Mouse (Mus musculus): ENCODE measurements around the gene Apaf1. TPM values are rescaled to one million over a fixed set of nuclear protein-coding genes. Genes with fewer than 3 reads are reported as not detected.

Apaf1 gene
- polyA plus RNA-seq, 1 experiment from 2014 or later = 29.6 TPM

Other genes starting within 250 kb of the Apaf1 start
- 13.0 and 19.5 TPM in 2 replicates for gene Ikbip, start 170 bp upstream of the Apaf1 start, polyA plus RNA-seq (2014; fragmentation: Nextera tagmentation; extraction: Ambion mirVana)
- 565 and 569 TPM in 2 replicates for gene Slc25a3, start 41.3 kb upstream of the Apaf1 start, polyA plus RNA-seq (2014; fragmentation: Nextera tagmentation; extraction: Ambion mirVana)
- 127 and 162 TPM in 2 replicates for gene Tmpo, start 98.5 kb upstream of the Apaf1 start, polyA plus RNA-seq (2014; fragmentation: Nextera tagmentation; extraction: Ambion mirVana)